Mouse (Mus musculus) forebrain, embryonic 12.5 days (tissue): ENCODE data around the gene Trappc10. TPM values are rescaled to one million over a fixed set of nuclear protein-coding genes. Genes with fewer than 3 reads are reported as not detected.
A peak's percentile ranks its signal among the peaks of the same experiment; 100 is the strongest.

Source experiments
- ATAC-seq: fragments of 200-750 bp; cut with Nextera tagmentation; 2 replicates; pipeline ENCODE4 v1.8.0; 2017; ENCODE audit warnings: moderate TSS enrichment; ENCODE audit not compliant: low FRiP score
- H3K27ac ChIP-seq: fragments of 300-500 bp; sonication (generic); 2 replicates; pipeline ENCODE4 v1.5.1; 2016; ENCODE audit warnings: mild to moderate bottlenecking
- H3K27me3 ChIP-seq: fragments of 300-500 bp; sonication (generic); 2 replicates; pipeline ENCODE4 v1.6.1; 2016; ENCODE audit warnings: mild to moderate bottlenecking
- H3K36me3 ChIP-seq: fragments of 300-500 bp; sonication (generic); replicated peaks from 2 replicates; pipeline ENCODE4 v1.6.1; 2016; ENCODE audit warnings: mild to moderate bottlenecking
- H3K4me1 ChIP-seq: fragments of 300-500 bp; sonication (generic); 2 replicates; pipeline ENCODE4 v1.6.1; 2016
- H3K4me2 ChIP-seq: fragments of 300-500 bp; sonication (generic); 2 replicates; pipeline ENCODE4 v1.6.1; 2016; ENCODE audit warnings: mild to moderate bottlenecking, moderate library complexity
- H3K4me3 ChIP-seq: fragments of 300-500 bp; sonication (generic); replicated peaks from 2 replicates; pipeline ENCODE4 v1.5.1; 2016; ENCODE audit warnings: mild to moderate bottlenecking
- H3K9ac ChIP-seq: fragments of 300-500 bp; sonication (generic); 2 replicates; pipeline ENCODE4 v1.6.1; 2016; ENCODE audit warnings: mild to moderate bottlenecking
- H3K9me3 ChIP-seq: fragments of 300-500 bp; sonication (generic); 2 replicates; pipeline ENCODE4 v1.6.1; 2016
- WGBS: fragments of 180-500 bp; shearing (Covaris S2); methylation state at CpG from one replicate; pipeline ENCODE4 v1.1.7; 2016; 5-methylcytosine and 5-hydroxymethylcytosine counted together
- polyA plus RNA-seq: library from polyadenylated mRNA; unstranded; fragments of >200 nt; fragmentation: Nextera tagmentation; extraction: Ambion mirVana; gene quantifications from 2 replicates; pipeline ENCODE4 v1.2.1, GENCODE M21; 2016

Gene Trappc10
- polyA plus RNA-seq, 1 experiment from 2014 or later: 26.3 TPM

GRCm38 (mm10) chr10:78184531-78185380 lies 59.7 kb downstream of the Trappc10 start, which contains the start of gene Pwp2:
Gene Pwp2 (minus strand): TSS chr10:78185149.
- peak within 1 kb of the TSS; percentile 61; the same call in 1 of the 2 replicates for H3K27ac ChIP-seq
- peaks cover 15% of the 10 kb centered on the region for H3K4me1 ChIP-seq
- peaks cover 58% of the 10 kb centered on the region for H3K36me3 ChIP-seq

GRCm38 (mm10) chr10:78183577-78183976 lies 60.9 kb downstream of the Trappc10 start:
- no peak for ATAC-seq
- Histone ChIP-seq H3K4me2 (peak overlapping the region; percentile 97; the same call in 1 of the 2 replicates), H3K27ac (no peak overlapping the region), H3K4me1 (peaks cover 15% of the 10 kb centered on the region), H3K4me3 (no peak overlapping the region), H3K9ac (no peak overlapping the region), H3K9me3 (no peaks in the 10 kb centered on the region), H3K36me3 (peaks cover 58% of the 10 kb centered on the region), H3K27me3 (no peaks in the 10 kb centered on the region)
- 75% methylated on average over 3 of the region's 3 CpGs for WGBS

More at GRCm38 (mm10) chr10:78184531-78185380, 59.7 kb downstream of the Trappc10 start, which contains the start of gene Pwp2:
- 2% methylated on average over 47 of the region's 47 CpGs for WGBS
- ATAC-seq: peak; percentile 95
- Histone ChIP-seq H3K27me3 (no peaks in the 10 kb centered on the region), H3K4me3 (peak within 1 kb of the TSS; percentile 68), H3K9ac (peak within 1 kb of the TSS; percentile 62), H3K9me3 (no peaks in the 10 kb centered on the region), H3K4me2 (peak within 1 kb of the TSS; percentile 97)

- Histone ChIP-seq H3K4me2 (no peak overlapping the region), H3K27me3 (no peaks in the 10 kb centered on the region), H3K9ac (no peak overlapping the region), H3K4me1 (peaks cover 15% of the 10 kb centered on the region), H3K36me3 (peaks cover 58% of the 10 kb centered on the region), H3K9me3 (no peaks in the 10 kb centered on the region), H3K27ac (no peak overlapping the region), H3K4me3 (no peak overlapping the region)
- whole genome bisulfite sequencing: 96% methylated on average over 17 of the region's 17 CpGs
- ATAC-seq: no peak
These were observed 62.1 kb downstream of the Trappc10 start for GRCm38 (mm10) chr10:78182321-78182720.

GRCm38 (mm10) chr10:78174474-78174873 lies 70.0 kb downstream of the Trappc10 start:
- H3K4me2 ChIP-seq: no peak overlapping the region
- H3K4me3 ChIP-seq: no peak overlapping the region
- no peak overlapping the region for H3K9ac ChIP-seq
- WGBS: 90% methylated on average over 5 of the region's 5 CpGs
- H3K36me3 ChIP-seq: peaks cover 90% of the 10 kb centered on the region
- H3K27ac ChIP-seq: no peak overlapping the region
- H3K9me3 ChIP-seq: no peaks in the 10 kb centered on the region
- no peaks in the 10 kb centered on the region for H3K27me3 ChIP-seq
- no peak for ATAC-seq
- peaks cover 7% of the 10 kb centered on the region; the same call in 1 of the 2 replicates for H3K4me1 ChIP-seq

GRCm38 (mm10) chr10:78171581-78171980 lies 72.9 kb downstream of the Trappc10 start:
- H3K36me3 ChIP-seq: peaks cover 72% of the 10 kb centered on the region
- H3K27ac ChIP-seq: no peak overlapping the region
- no peaks in the 10 kb centered on the region for H3K27me3 ChIP-seq
- peaks cover 19% of the 10 kb centered on the region for H3K4me1 ChIP-seq
- no peaks in the 10 kb centered on the region for H3K9me3 ChIP-seq
- H3K4me3 ChIP-seq: no peak overlapping the region
- ATAC-seq: no peak
- no peak overlapping the region for H3K9ac ChIP-seq
- H3K4me2 ChIP-seq: no peak overlapping the region
- WGBS: 92% methylated on average over 9 of the region's 9 CpGs

GRCm38 (mm10) chr10:78171057-78171456 lies 73.4 kb downstream of the Trappc10 start:
- Histone ChIP-seq H3K4me3 (no peak overlapping the region), H3K36me3 (peaks cover 72% of the 10 kb centered on the region), H3K27ac (no peak overlapping the region), H3K9ac (no peak overlapping the region), H3K4me1 (peaks cover 19% of the 10 kb centered on the region), H3K27me3 (no peaks in the 10 kb centered on the region), H3K9me3 (no peaks in the 10 kb centered on the region), H3K4me2 (no peak overlapping the region)
- WGBS: 95% methylated on average over 7 of the region's 7 CpGs
- no peak for ATAC-seq

- H3K4me3 ChIP-seq: no peak overlapping the region; the same call in 1 of the 2 replicates
- peaks cover 19% of the 10 kb centered on the region for H3K4me1 ChIP-seq
- H3K4me2 ChIP-seq: peak overlapping the region; percentile 91
- WGBS: 47% methylated on average over 2 of the region's 2 CpGs
- no peak overlapping the region for H3K9ac ChIP-seq
- 0 out of 2 replicates have a peak overlapping the region, but pooled peaks have one; percentile 32 for H3K27ac ChIP-seq
- peaks cover 72% of the 10 kb centered on the region for H3K36me3 ChIP-seq
- no peaks in the 10 kb centered on the region for H3K27me3 ChIP-seq
- no peak for ATAC-seq
- H3K9me3 ChIP-seq: no peaks in the 10 kb centered on the region
These were observed 74.0 kb downstream of the Trappc10 start for GRCm38 (mm10) chr10:78170445-78170844.

- H3K4me1 ChIP-seq: peaks cover 19% of the 10 kb centered on the region
- peak within 1 kb of the TSS; percentile 79 for H3K9ac ChIP-seq
- H3K4me2 ChIP-seq: peak within 1 kb of the TSS; percentile 91
- no peaks in the 10 kb centered on the region for H3K27me3 ChIP-seq
- peak within 1 kb of the TSS; percentile 53 for H3K27ac ChIP-seq
- peak within 1 kb of the TSS; percentile 82 for H3K4me3 ChIP-seq
- H3K36me3 ChIP-seq: peaks cover 69% of the 10 kb centered on the region
- peak; percentile 96 for ATAC-seq
- WGBS: 2% methylated on average over 50 of the region's 50 CpGs
- H3K9me3 ChIP-seq: no peaks in the 10 kb centered on the region
These were observed 75.0 kb downstream of the Trappc10 start, which contains the start of gene D10Jhu81e for GRCm38 (mm10) chr10:78169281-78170042. Gene D10Jhu81e (minus strand): TSS chr10:78169782.

GRCm38 (mm10) chr10:78168792-78169191 lies 75.6 kb downstream of the Trappc10 start:
- peaks cover 19% of the 10 kb centered on the region for H3K4me1 ChIP-seq
- 90% methylated on average over 11 of the region's 11 CpGs for WGBS
- H3K9me3 ChIP-seq: no peaks in the 10 kb centered on the region
- H3K9ac ChIP-seq: peak overlapping the region; percentile 79
- no peak overlapping the region for H3K27ac ChIP-seq
- no peaks in the 10 kb centered on the region for H3K27me3 ChIP-seq
- ATAC-seq: no peak
- H3K36me3 ChIP-seq: peaks cover 62% of the 10 kb centered on the region
- H3K4me2 ChIP-seq: peak overlapping the region; percentile 91
- peak overlapping the region; percentile 82 for H3K4me3 ChIP-seq

- no peak overlapping the region for H3K27ac ChIP-seq
- no peak overlapping the region for H3K4me2 ChIP-seq
- no peak for ATAC-seq
- H3K4me1 ChIP-seq: peaks cover 19% of the 10 kb centered on the region
- no peak overlapping the region for H3K9ac ChIP-seq
- H3K36me3 ChIP-seq: peaks cover 62% of the 10 kb centered on the region
- no peak overlapping the region for H3K4me3 ChIP-seq
- H3K9me3 ChIP-seq: no peaks in the 10 kb centered on the region
- H3K27me3 ChIP-seq: no peaks in the 10 kb centered on the region
These were observed 76.7 kb downstream of the Trappc10 start for GRCm38 (mm10) chr10:78167775-78168174.

GRCm38 (mm10) chr10:78167333-78167732 lies 77.1 kb downstream of the Trappc10 start:
- Histone ChIP-seq H3K36me3 (peaks cover 62% of the 10 kb centered on the region), H3K27me3 (no peaks in the 10 kb centered on the region), H3K4me2 (no peak overlapping the region), H3K4me3 (no peak overlapping the region), H3K27ac (no peak overlapping the region), H3K4me1 (peaks cover 19% of the 10 kb centered on the region), H3K9me3 (no peaks in the 10 kb centered on the region), H3K9ac (no peak overlapping the region)
- 91% methylated on average over 7 of the region's 7 CpGs for WGBS
- no peak for ATAC-seq
